Mouse (Mus musculus) CD4-positive naive resting alpha-beta T cell, adult 76 days (primary cell): Measurements from ENCODE around the gene Ccdc28b. TPM values are rescaled to one million over a fixed set of nuclear protein-coding genes. Genes with fewer than 3 reads are reported as not detected.

Experiments
- total RNA-seq: library from RNA; stranded (reverse); gene quantifications from one replicate; pipeline ENCODE4 v1.2.4, GENCODE M21; 2023

The Ccdc28b gene
- total RNA-seq = 6.2 TPM

GRCm38 (mm10) chr4:129623681-129624091 lies at the start of gene Ccdc28b:
Ccdc28b (minus strand) TSS chr4:129623947.

GRCm38 (mm10) chr4:129672083-129672877 lies 48.5 kb upstream of the Ccdc28b start, which contains the start of gene Kpna6:
Kpna6 (minus strand) TSS chr4:129672767.

GRCm38 (mm10) chr4:129640638-129641467 lies 17.1 kb upstream of the Ccdc28b start, which contains the start of gene Txlna:
Txlna (minus strand) TSS chr4:129641065.

GRCm38 (mm10) chr4:129618786-129619691 lies 4.7 kb downstream of the Ccdc28b start, which contains the start of gene Iqcc:
Iqcc (minus strand) TSS chr4:129619099.

GRCm38 (mm10) chr4:129614093-129614492 lies 9.7 kb downstream of the Ccdc28b start, which contains the start of gene Dcdc2b:
Dcdc2b (minus strand) TSS chr4:129614257.

GRCm38 (mm10) chr4:129600233-129601158 lies 23.3 kb downstream of the Ccdc28b start, which contains the start of the genes Eif3i and Tmem234:
Eif3i (minus strand) TSS chr4:129600648.
Tmem234 (plus strand) TSS chr4:129600668.

GRCm38 (mm10) chr4:129578466-129578865 lies 45.3 kb downstream of the Ccdc28b start, which contains the start of gene Fam167b:
Fam167b (minus strand) TSS chr4:129578549.

GRCm38 (mm10) chr4:129573430-129573829 lies 50.3 kb downstream of the Ccdc28b start, which contains the start of gene Lck:
Lck (minus strand) TSS chr4:129573641.

Other genes with a start within 250 kb of the Ccdc28b start
- gene Zbtb8a, start 245.8 kb downstream of the Ccdc28b start, total RNA-seq = 1.8 TPM
- not detected for gene Zbtb8b, start 183.1 kb downstream of the Ccdc28b start, total RNA-seq
- gene Bsdc1, start 162.4 kb downstream of the Ccdc28b start, total RNA-seq = 163 TPM
- not detected for gene Tssk3, start 132.9 kb downstream of the Ccdc28b start, total RNA-seq
- 1.9 TPM for gene Fam229a, start 132.8 kb downstream of the Ccdc28b start, total RNA-seq
- 19.7 TPM for gene Marcksl1, start 110.4 kb downstream of the Ccdc28b start, total RNA-seq
- gene Hdac1, start 81.2 kb downstream of the Ccdc28b start, total RNA-seq = 127 TPM
- 749 TPM for gene Lck, start 50.3 kb downstream of the Ccdc28b start, total RNA-seq
- 1.2 TPM for gene Fam167b, start 45.4 kb downstream of the Ccdc28b start, total RNA-seq
- gene Eif3i, start 23.3 kb downstream of the Ccdc28b start, total RNA-seq = 173 TPM
- gene Tmem234, start 23.3 kb downstream of the Ccdc28b start, total RNA-seq = 173 TPM
- gene Dcdc2b, start 9.7 kb downstream of the Ccdc28b start, total RNA-seq = 3.7 TPM
- gene Iqcc, start 4.8 kb downstream of the Ccdc28b start, total RNA-seq = 17.3 TPM
- gene Txlna, start 17.1 kb upstream of the Ccdc28b start, total RNA-seq = 63.2 TPM
- 31.4 TPM for gene Kpna6, start 48.8 kb upstream of the Ccdc28b start, total RNA-seq
- 13.0 TPM for gene Tmem39b, start 72.9 kb upstream of the Ccdc28b start, total RNA-seq
- 126 TPM for gene Khdrbs1, start 118.4 kb upstream of the Ccdc28b start, total RNA-seq
- gene Ptp4a2, start 187.3 kb upstream of the Ccdc28b start, total RNA-seq = 326 TPM